ENCODE assay signal across 27 mouse cellular contexts in genomic region chr1:128762076-128762475, GRCm38 (mm10).
"Had no signal": no experiment of that assay in that cellular context is flagged by ENCODE, and none has a peak within 500 bp of the region (broad histone marks: within the 10 kb centered on the region; RNA-seq: fewer than 3 reads in every experiment).

No protein-coding gene starts in this region.

- H3K27ac ChIP-seq: embryonic facial prominence, embryonic 10.5 days; embryonic facial prominence, embryonic 12.5 days; embryonic facial prominence, embryonic 13.5 days; embryonic facial prominence, embryonic 15.5 days; forebrain, embryonic 10.5 days; forebrain, embryonic 12.5 days; forebrain, embryonic 13.5 days; forebrain, embryonic 15.5 days; gastrocnemius, adult 2 months; heart, adult 2 months had no signal

- H3K27me3 ChIP-seq: embryonic facial prominence, embryonic 12.5 days; embryonic facial prominence, embryonic 13.5 days; embryonic facial prominence, embryonic 15.5 days; forebrain, embryonic 12.5 days; forebrain, embryonic 13.5 days; forebrain, embryonic 15.5 days had no signal

- DNase-seq: cerebellum, adult 8-10 months; cerebellum, adult 9-10 months; cerebellum, adult 9-11 months; cerebellum, postnatal 10 days; cerebellum, postnatal 14 days; cerebellum, postnatal 25 days; cerebellum, postnatal 36 days; embryo, embryonic 11 days; forebrain, postnatal 0 days; gastrocnemius, adult 2 months; gastrocnemius, postnatal 10 days; gastrocnemius, postnatal 14 days; gastrocnemius, postnatal 25 days; gastrocnemius, postnatal 36 days; heart, adult 18-20 months; heart, adult 2 months had no signal

- H3K9me3 ChIP-seq: embryonic facial prominence, embryonic 10.5 days; embryonic facial prominence, embryonic 12.5 days; embryonic facial prominence, embryonic 13.5 days; embryonic facial prominence, embryonic 15.5 days; forebrain, embryonic 10.5 days; forebrain, embryonic 12.5 days; forebrain, embryonic 13.5 days; forebrain, embryonic 15.5 days had no signal

- H3K4me3 ChIP-seq: embryonic facial prominence, embryonic 10.5 days; embryonic facial prominence, embryonic 12.5 days; embryonic facial prominence, embryonic 13.5 days; embryonic facial prominence, embryonic 15.5 days; erythroblast, embryonic 14.5 days; forebrain, embryonic 10.5 days; forebrain, embryonic 12.5 days; forebrain, embryonic 13.5 days; forebrain, embryonic 15.5 days; gastrocnemius, adult 2 months; heart, adult 2 months had no signal

- H3K4me1 ChIP-seq: embryonic facial prominence, embryonic 12.5 days; embryonic facial prominence, embryonic 13.5 days; embryonic facial prominence, embryonic 15.5 days had no signal

- H3K4me2 ChIP-seq: embryonic facial prominence, embryonic 12.5 days; embryonic facial prominence, embryonic 13.5 days; embryonic facial prominence, embryonic 15.5 days; forebrain, embryonic 12.5 days; forebrain, embryonic 13.5 days; forebrain, embryonic 15.5 days had no signal

- H3K36me3 ChIP-seq: embryonic facial prominence, embryonic 10.5 days; embryonic facial prominence, embryonic 12.5 days; embryonic facial prominence, embryonic 13.5 days; embryonic facial prominence, embryonic 15.5 days; forebrain, embryonic 10.5 days; forebrain, embryonic 12.5 days; forebrain, embryonic 15.5 days had no signal

- ATAC-seq: forebrain, embryonic 13.5 days; forebrain, embryonic 14.5 days; forebrain, embryonic 15.5 days; forebrain, embryonic 16.5 days; forebrain, postnatal 0 days had no signal

- H3K9ac ChIP-seq: embryonic facial prominence, embryonic 12.5 days; embryonic facial prominence, embryonic 13.5 days; embryonic facial prominence, embryonic 15.5 days; forebrain, embryonic 12.5 days; forebrain, embryonic 13.5 days; forebrain, embryonic 15.5 days; forebrain, postnatal 0 days had no signal
